Mouse (Mus musculus): ENCODE measurements around the gene Fam213a. TPM values are rescaled to one million over a fixed set of nuclear protein-coding genes. Genes with fewer than 3 reads are reported as not detected.

Gene Fam213a
- polyA plus RNA-seq, 1 experiment from 2014 or later: 32.4 TPM

DNA sequence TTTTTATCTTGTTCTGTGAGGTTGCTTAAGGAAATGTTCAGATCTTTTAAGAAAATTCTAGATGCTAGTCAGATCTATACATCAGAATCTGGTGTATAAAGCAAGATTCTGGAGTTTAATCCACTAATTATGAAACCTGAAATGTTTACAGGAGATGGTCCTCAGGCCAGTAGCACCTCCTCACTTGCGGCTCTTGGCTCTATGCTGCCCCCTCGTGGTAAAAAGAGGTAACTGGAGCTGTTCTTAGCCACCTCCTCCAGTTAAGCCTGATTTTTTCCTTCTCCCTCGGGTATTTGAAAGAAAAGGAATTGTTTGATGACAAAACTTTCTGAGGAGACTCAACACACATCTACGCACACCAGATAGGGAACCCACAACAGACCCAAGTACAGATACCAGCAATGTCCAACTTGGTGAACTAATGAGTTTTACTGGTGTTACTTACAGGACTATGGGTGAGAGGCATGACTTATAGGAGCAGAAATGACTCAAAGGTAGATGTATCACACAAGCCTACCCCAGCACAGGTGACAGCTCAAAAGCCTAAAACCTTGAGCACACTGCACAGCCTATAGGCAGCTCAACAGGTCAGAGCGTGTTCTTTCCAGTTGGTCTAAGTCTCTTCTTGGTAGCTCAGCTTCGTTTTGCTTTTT, 21.7 kb upstream of the Fam213a start:
- WGBS: 28% methylated on average over 6 of the region's 6 CpGs
- H3K4me2 ChIP-seq (replicated peaks; ENCODE audit: low read depth): no peak overlapping the region
- H3K9ac ChIP-seq (ENCODE audit: low read length): no peak overlapping the region
- ATAC-seq (ENCODE audit: low FRiP score, low TSS enrichment): 0 out of 2 replicates have a peak, but pooled peaks have one; percentile 29
- H3K36me3 ChIP-seq (ENCODE audit: control insufficient read depth, insufficient read depth, low read length): no peaks in the 10 kb centered on the region
- H3K27me3 ChIP-seq (ENCODE audit: control insufficient read depth, insufficient read depth, low read length): no peaks in the 10 kb centered on the region
- DNase-seq (ENCODE audit: low spot score): peak; percentile 57
- no peak overlapping the region for H3K27ac ChIP-seq (replicated peaks)
- no peaks in the 10 kb centered on the region for H3K9me3 ChIP-seq (ENCODE audit: control insufficient read depth, low read length)
- TF ChIP-seq CTCF (IDR thresholded peaks at IDR 0.05; ENCODE audit: low read depth) (peak; percentile 92), EP300 (optimal IDR thresholded peaks at IDR 0.05) (no peak)
- H3K4me1 ChIP-seq (replicated peaks; ENCODE audit: control insufficient read depth, insufficient read depth): no peaks in the 10 kb centered on the region
- H3K4me3 ChIP-seq (ENCODE audit: low read depth, low read length): no peak overlapping the region

DNA sequence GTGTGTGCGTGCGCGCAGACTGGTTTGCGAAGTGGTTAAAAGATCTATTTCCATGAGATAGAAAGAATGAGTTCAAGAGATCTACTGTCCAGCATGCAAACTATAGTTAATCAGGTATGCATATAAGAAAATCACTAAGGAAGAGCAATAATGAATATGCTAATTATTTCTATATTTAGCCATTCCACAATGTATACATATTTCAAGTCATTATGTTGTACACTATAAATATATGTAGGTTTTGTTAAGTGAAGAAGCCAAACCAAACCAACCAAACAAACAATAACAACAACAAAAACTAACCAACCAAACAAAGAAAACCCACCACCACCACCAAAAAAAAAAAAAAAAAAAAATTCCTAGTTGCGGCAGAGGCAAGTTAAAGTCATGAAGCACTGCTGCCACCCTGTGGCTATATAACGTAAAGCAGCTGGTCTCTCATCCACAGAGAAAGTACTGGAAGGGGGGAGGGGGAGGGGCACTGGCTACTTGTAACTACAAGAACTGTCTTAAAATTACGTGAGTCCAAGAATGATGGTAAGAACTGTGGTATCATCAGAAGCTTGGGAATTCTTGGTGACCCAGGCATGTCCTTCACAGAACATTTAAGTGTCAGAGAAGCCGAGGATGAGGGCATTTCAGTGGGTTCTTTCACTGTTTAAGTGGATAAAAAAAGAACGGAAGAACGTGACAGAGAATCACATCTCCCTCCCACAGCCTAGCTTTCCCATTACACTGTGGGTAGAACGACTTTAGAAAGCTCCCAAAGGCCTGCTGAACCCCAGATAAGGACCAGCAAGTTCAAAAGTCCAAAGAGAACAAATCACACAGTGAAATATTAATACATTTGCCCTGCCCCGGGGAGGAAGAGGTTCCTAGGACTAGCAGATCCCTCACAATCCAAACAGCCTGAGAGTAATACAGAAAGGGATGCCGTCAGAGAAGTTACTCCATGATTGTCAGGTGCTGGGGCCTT, 19.8 kb upstream of the Fam213a start:
- ATAC-seq (ENCODE audit: low FRiP score, low TSS enrichment) (no peak; the same call in 1 of the 2 replicates), DNase-seq (ENCODE audit: low spot score) (peak; percentile 82)
- Histone ChIP-seq H3K9ac (ENCODE audit: low read length) (no peak overlapping the region), H3K4me2 (replicated peaks; ENCODE audit: low read depth) (no peak overlapping the region), H3K4me1 (replicated peaks; ENCODE audit: control insufficient read depth, insufficient read depth) (no peaks in the 10 kb centered on the region), H3K9me3 (ENCODE audit: control insufficient read depth, low read length) (no peaks in the 10 kb centered on the region), H3K4me3 (ENCODE audit: low read depth, low read length) (no peak overlapping the region), H3K27ac (replicated peaks) (no peak overlapping the region), H3K36me3 (ENCODE audit: control insufficient read depth, insufficient read depth, low read length) (no peaks in the 10 kb centered on the region), H3K27me3 (ENCODE audit: control insufficient read depth, insufficient read depth, low read length) (no peaks in the 10 kb centered on the region)
- peak; percentile 92 for TF ChIP-seq CTCF (IDR thresholded peaks at IDR 0.05; ENCODE audit: low read depth)
- no peak for TF ChIP-seq EP300 (optimal IDR thresholded peaks at IDR 0.05)
- 46% methylated on average over 13 of the region's 13 CpGs for WGBS

DNA sequence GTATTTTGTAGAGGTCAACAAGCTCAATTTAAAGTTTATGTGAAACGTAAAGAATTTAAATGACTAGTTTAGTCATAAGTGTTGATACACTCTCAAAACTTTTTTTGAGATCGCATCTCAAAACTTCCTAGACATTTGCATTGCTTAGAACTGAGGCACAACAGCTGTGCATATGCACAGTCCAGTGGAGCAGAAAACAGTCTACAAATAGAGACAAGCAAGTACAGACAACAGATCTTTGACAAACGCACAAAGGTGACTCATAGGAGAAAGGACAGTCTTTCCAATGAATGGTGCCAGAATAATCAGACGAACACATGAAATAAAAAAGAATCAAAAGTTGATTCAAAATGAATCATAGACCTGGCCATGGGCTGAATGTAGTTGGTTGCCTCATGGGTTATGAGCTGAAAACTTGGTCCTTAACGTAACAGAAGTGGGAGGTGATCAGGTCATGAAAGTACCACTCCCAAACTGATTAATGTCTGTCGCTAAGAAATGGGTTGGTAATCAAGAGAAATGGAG, 17.5 kb upstream of the Fam213a start:
- DNase-seq (ENCODE audit: low spot score) (no peak), ATAC-seq (ENCODE audit: low FRiP score, low TSS enrichment) (no peak)
- Histone ChIP-seq H3K36me3 (ENCODE audit: control insufficient read depth, insufficient read depth, low read length) (no peaks in the 10 kb centered on the region), H3K4me2 (replicated peaks; ENCODE audit: low read depth) (no peak overlapping the region), H3K27me3 (ENCODE audit: control insufficient read depth, insufficient read depth, low read length) (no peaks in the 10 kb centered on the region), H3K4me1 (replicated peaks; ENCODE audit: control insufficient read depth, insufficient read depth) (no peaks in the 10 kb centered on the region), H3K9ac (ENCODE audit: low read length) (no peak overlapping the region), H3K4me3 (ENCODE audit: low read depth, low read length) (no peak overlapping the region), H3K27ac (replicated peaks) (no peak overlapping the region), H3K9me3 (ENCODE audit: control insufficient read depth, low read length) (no peaks in the 10 kb centered on the region)
- WGBS: 72% methylated on average over 6 of the region's 6 CpGs
- TF ChIP-seq EP300 (optimal IDR thresholded peaks at IDR 0.05) (no peak), CTCF (IDR thresholded peaks at IDR 0.05; ENCODE audit: low read depth) (no peak)

- Histone ChIP-seq H3K36me3 (ENCODE audit: control insufficient read depth, insufficient read depth, low read length) (no peaks in the 10 kb centered on the region), H3K27me3 (ENCODE audit: control insufficient read depth, insufficient read depth, low read length) (no peaks in the 10 kb centered on the region), H3K4me1 (replicated peaks; ENCODE audit: control insufficient read depth, insufficient read depth) (no peaks in the 10 kb centered on the region), H3K4me2 (replicated peaks; ENCODE audit: low read depth) (no peak overlapping the region), H3K9me3 (ENCODE audit: control insufficient read depth, low read length) (no peaks in the 10 kb centered on the region), H3K27ac (replicated peaks) (no peak overlapping the region), H3K9ac (ENCODE audit: low read length) (no peak overlapping the region), H3K4me3 (ENCODE audit: low read depth, low read length) (no peak overlapping the region)
- ATAC-seq (ENCODE audit: low FRiP score, low TSS enrichment): no peak
- TF ChIP-seq EP300 (optimal IDR thresholded peaks at IDR 0.05): no peak
- whole genome bisulfite sequencing: 73% methylated on average over 4 of the region's 4 CpGs
- DNase-seq (ENCODE audit: low spot score): no peak
Observed at GRCm38 (mm10) chr14:41029303-41029702, 15.7 kb upstream of the Fam213a start.

- Histone ChIP-seq H3K27ac (replicated peaks) (no peak overlapping the region), H3K9ac (ENCODE audit: low read length) (no peak overlapping the region), H3K4me2 (replicated peaks; ENCODE audit: low read depth) (no peak overlapping the region), H3K9me3 (ENCODE audit: control insufficient read depth, low read length) (no peaks in the 10 kb centered on the region), H3K36me3 (ENCODE audit: control insufficient read depth, insufficient read depth, low read length) (no peaks in the 10 kb centered on the region), H3K4me3 (ENCODE audit: low read depth, low read length) (no peak overlapping the region), H3K27me3 (ENCODE audit: control insufficient read depth, insufficient read depth, low read length) (no peaks in the 10 kb centered on the region), H3K4me1 (replicated peaks; ENCODE audit: control insufficient read depth, insufficient read depth) (no peaks in the 10 kb centered on the region)
- TF ChIP-seq EP300 (optimal IDR thresholded peaks at IDR 0.05) (no peak), CTCF (IDR thresholded peaks at IDR 0.05; ENCODE audit: low read depth) (no peak)
- 53% methylated on average over 7 of the region's 7 CpGs for WGBS
- DNase-seq (ENCODE audit: low spot score) (no peak), ATAC-seq (ENCODE audit: low FRiP score, low TSS enrichment) (0 out of 2 replicates have a peak, but pooled peaks have one; percentile 18)
Observed at GRCm38 (mm10) chr14:41025594-41026284, 12.2 kb upstream of the Fam213a start.
